15 mouse cellular contexts compared by ENCODE assay signal in the genomic region with DNA sequence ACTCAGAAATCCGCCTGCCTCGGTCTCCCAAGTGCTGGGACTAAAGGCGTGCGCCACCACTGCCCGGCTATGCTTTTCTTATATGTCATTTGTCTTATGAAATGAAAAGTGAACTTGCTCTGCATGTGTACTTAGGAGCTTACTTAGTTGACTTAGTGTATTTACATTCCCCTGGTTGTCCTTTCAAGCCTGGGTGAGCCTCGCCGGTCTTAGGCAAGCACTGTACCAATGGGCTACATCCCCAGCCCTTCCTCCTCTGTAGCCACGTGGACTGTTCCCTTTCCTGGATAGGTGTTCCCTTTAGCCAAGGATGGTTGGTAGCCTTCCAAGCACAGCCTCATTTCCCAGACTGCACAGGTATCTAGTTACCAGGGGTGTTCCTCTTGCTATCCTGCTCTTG. TPM values are rescaled to one million over a fixed set of nuclear protein-coding genes. Genes with fewer than 3 reads are reported as not detected.
A peak's percentile ranks its signal among the peaks of the same experiment; 100 is the strongest.
DNase-seq lines count a peak whose midpoint lies in the region; ATAC-seq and TF ChIP-seq lines count a peak whose summit lies in the region.
"Had no signal": no experiment of that assay in that cellular context is flagged by ENCODE, and none has a peak within 500 bp of the region (broad histone marks: within the 10 kb centered on the region; RNA-seq: fewer than 3 reads in every experiment).

No protein-coding gene starts in this region.

- ATAC-seq in liver, embryonic 15.5 days (ENCODE audit: insufficient read depth): peak; percentile 63
- ATAC-seq in midbrain, embryonic 14.5 days (ENCODE audit: low FRiP score, low TSS enrichment): no peak
- no peak for ATAC-seq in forebrain, embryonic 16.5 days

- no peak overlapping the region for H3K4me3 ChIP-seq in ES-E14 (ENCODE audit: insufficient read depth in 1 of 2, low read depth in 1 of 2, low read length in 2 of 2, poor library complexity in 1 of 2, severe bottlenecking in 1 of 2)
- H3K4me3 ChIP-seq in liver, embryonic 15.5 days (replicated peaks): no peak overlapping the region
- H3K4me3 ChIP-seq in midbrain, embryonic 14.5 days (replicated peaks; ENCODE audit: low read depth, low read length): no peak overlapping the region
- H3K4me3 ChIP-seq in forebrain, embryonic 16.5 days (replicated peaks; ENCODE audit: low read length): no peak overlapping the region
- H3K4me3 ChIP-seq: heart, embryonic 12.5 days; hindbrain, embryonic 10.5 days had no signal

- DNase-seq in gastrocnemius, postnatal 25 days: peak; percentile 18
- DNase-seq in gastrocnemius, postnatal 36 days: no peak
- DNase-seq in ES-E14 (ENCODE audit: low read depth, low spot score): no peak
- peak; percentile 84 for DNase-seq in lung, postnatal 36 days
- no peak for DNase-seq in midbrain, embryonic 14.5 days
- no peak for DNase-seq in ovary, postnatal 36 days (ENCODE audit: low spot score)
- DNase-seq: layer of hippocampus, postnatal 36 days had no signal

- H3K9me3 ChIP-seq in ES-E14 (ENCODE audit: control insufficient read depth, insufficient read depth, low read depth, low read length): no peaks in the 10 kb centered on the region
- H3K9me3 ChIP-seq in liver, embryonic 15.5 days (replicated peaks): no peaks in the 10 kb centered on the region
- H3K9me3 ChIP-seq in midbrain, embryonic 14.5 days (ENCODE audit: control insufficient read depth, low read length): no peaks in the 10 kb centered on the region
- H3K9me3 ChIP-seq in forebrain, embryonic 16.5 days (ENCODE audit: control insufficient read depth, low read length): no peaks in the 10 kb centered on the region
- H3K9me3 ChIP-seq: heart, embryonic 12.5 days; hindbrain, embryonic 10.5 days had no signal

- peaks cover 15 to 34% of the 10 kb centered on the region in 2 experiments for H3K4me1 ChIP-seq in ES-E14 (ENCODE audit: control insufficient read depth in 2 of 2, insufficient read depth in 2 of 2, low read length in 2 of 2, poor library complexity in 1 of 2)
- peaks cover 2% of the 10 kb centered on the region; the same call in 1 of the 2 replicates for H3K4me1 ChIP-seq in liver, embryonic 15.5 days (replicated peaks)
- no peaks in the 10 kb centered on the region for H3K4me1 ChIP-seq in midbrain, embryonic 14.5 days (ENCODE audit: control insufficient read depth, insufficient read depth, low read length)
- H3K4me1 ChIP-seq in forebrain, embryonic 16.5 days (replicated peaks; ENCODE audit: control insufficient read depth, insufficient read depth, low read length): no peaks in the 10 kb centered on the region
- H3K4me1 ChIP-seq: heart, embryonic 12.5 days had no signal

- WGBS in liver, embryonic 15.5 days (ENCODE audit: insufficient replicate concordance): 63% methylated on average over 8 of the region's 8 CpGs
- WGBS in midbrain, embryonic 14.5 days: 81% methylated on average over 8 of the region's 8 CpGs
- 92% methylated on average over 8 of the region's 8 CpGs for WGBS in forebrain, embryonic 16.5 days

- H3K4me2 ChIP-seq in liver, embryonic 15.5 days: no peak overlapping the region
- H3K4me2 ChIP-seq in midbrain, embryonic 14.5 days (ENCODE audit: low read length): no peak overlapping the region
- no peak overlapping the region for H3K4me2 ChIP-seq in forebrain, embryonic 16.5 days (ENCODE audit: low read length)
- H3K4me2 ChIP-seq: heart, embryonic 12.5 days had no signal

- intact Hi-C loops in gastrocnemius, postnatal 36 days (cut with DNase I): no loop called here

- in situ Hi-C loops in ES-E14 (cut with MboI; ENCODE audit: low sequenced_read_pairs in 2 of 2, unreplicated experiment in 2 of 2): loop anchor here in 1 of 2 experiments (25.0 kb wide), 1 partner anchor 388 kb away; no protein-coding TSS in a partner anchor

- H3K36me3 ChIP-seq in ES-E14 (ENCODE audit: control insufficient read depth, insufficient read depth, low read length, poor library complexity, severe bottlenecking): peaks cover 7% of the 10 kb centered on the region
- H3K36me3 ChIP-seq in liver, embryonic 15.5 days (replicated peaks): peaks cover 4% of the 10 kb centered on the region
- H3K36me3 ChIP-seq in midbrain, embryonic 14.5 days (ENCODE audit: control insufficient read depth, insufficient read depth, low read length): peaks cover 9% of the 10 kb centered on the region
- peaks cover 4% of the 10 kb centered on the region; the same call in 1 of the 2 replicates for H3K36me3 ChIP-seq in forebrain, embryonic 16.5 days (ENCODE audit: control insufficient read depth, insufficient read depth)

- H3K27me3 ChIP-seq in liver, embryonic 15.5 days: no peaks in the 10 kb centered on the region
- no peaks in the 10 kb centered on the region for H3K27me3 ChIP-seq in midbrain, embryonic 14.5 days (ENCODE audit: control insufficient read depth, insufficient read depth, low read length)
- H3K27me3 ChIP-seq in forebrain, embryonic 16.5 days (replicated peaks; ENCODE audit: control insufficient read depth, insufficient read depth, low read length): no peaks in the 10 kb centered on the region
- H3K27me3 ChIP-seq: heart, embryonic 12.5 days had no signal

- H3K9ac ChIP-seq in ES-E14 (ENCODE audit: insufficient read depth, low read depth, low read length, poor library complexity, severe bottlenecking): no peak overlapping the region
- no peak overlapping the region for H3K9ac ChIP-seq in liver, embryonic 15.5 days
- H3K9ac ChIP-seq in midbrain, embryonic 14.5 days (replicated peaks; ENCODE audit: low read length): no peak overlapping the region
- no peak overlapping the region for H3K9ac ChIP-seq in forebrain, embryonic 16.5 days (replicated peaks; ENCODE audit: low read depth, low read length)
- H3K9ac ChIP-seq: heart, embryonic 12.5 days had no signal

- peak overlapping the region; percentile 5; the same call in 1 of the 2 replicates for H3K27ac ChIP-seq in ES-E14 (ENCODE audit: insufficient read depth, low read depth, low read length, poor library complexity, severe bottlenecking)
- no peak overlapping the region; the same call in 1 of the 2 replicates for H3K27ac ChIP-seq in liver, embryonic 15.5 days (replicated peaks)
- H3K27ac ChIP-seq in midbrain, embryonic 14.5 days (replicated peaks; ENCODE audit: low read depth, low read length): no peak overlapping the region
- no peak overlapping the region for H3K27ac ChIP-seq in forebrain, embryonic 16.5 days (ENCODE audit: low read length)
- H3K27ac ChIP-seq: hindbrain, embryonic 10.5 days had no signal

TF ChIP-seq in ES-E14, 5 proteins besides CTCF, POLR2A, EP300 and RAD21:
- TF ChIP-seq ZC3H11A (IDR thresholded peaks at IDR 0.05; ENCODE audit: borderline replicate concordance, low read depth, low read length) (no peak), ZNF384 (IDR thresholded peaks at IDR 0.05; ENCODE audit: low read depth, low read length) (no peak), HCFC1 (IDR thresholded peaks at IDR 0.05; ENCODE audit: borderline replicate concordance, insufficient read depth, low read length) (no peak), CHD2 (IDR thresholded peaks at IDR 0.05; ENCODE audit: low read depth, low read length) (no peak), MAFK (IDR thresholded peaks at IDR 0.05; ENCODE audit: insufficient read depth, low read depth, low read length) (no peak)

RNA-seq across cellular contexts. Expression of a gene that starts 6.2 kb away (rescaled TPM):
- 1 to 10 TPM in 1 of 2 experiments, under 1 TPM in 1; 0.82 to 1.3 TPM for total RNA-seq in gastrocnemius, postnatal 25 days (2021)
- total RNA-seq in gastrocnemius, postnatal 36 days (2021): not detected
- total RNA-seq in ES-E14 (2012; rRNA removed): 97.8 and 145 TPM in 2 replicates
- 0.25 and 0.33 TPM in 2 replicates for polyA plus RNA-seq in liver, embryonic 15.5 days (2015; fragmentation: Nextera tagmentation; extraction: Ambion mirVana)
- polyA plus RNA-seq in midbrain, embryonic 14.5 days (2014; fragmentation: Nextera tagmentation; extraction: Ambion mirVana): not detected in 2 replicates
- 0.97 TPM in 1 of 2 replicates, not detected in the other for polyA plus RNA-seq in forebrain, embryonic 16.5 days (2015; fragmentation: Nextera tagmentation; extraction: Ambion mirVana)
- total RNA-seq: adrenal gland, adult 18-20 months; common myeloid progenitor, adult 5-6 weeks; layer of hippocampus, postnatal 36 days had no signal
- polyA plus RNA-seq: frontal cortex, adult 2 months; heart, embryonic 12.5 days; hindbrain, embryonic 10.5 days; testis, adult 2 months had no signal

RNA-seq across cellular contexts. Expression of a gene that starts 25.6 kb away (rescaled TPM):
- 10 to 100 TPM in 1 of 2 experiments, 1 to 10 TPM in 1; 3.3 to 34.6 TPM for total RNA-seq in gastrocnemius, postnatal 25 days (2021)
- total RNA-seq in gastrocnemius, postnatal 36 days (2021): 1 to 10 TPM; 2.8 to 6.0 TPM
- 2.4 and 3.9 TPM in 2 replicates for total RNA-seq in ES-E14 (2012; rRNA removed)
- polyA plus RNA-seq in liver, embryonic 15.5 days (2015; fragmentation: Nextera tagmentation; extraction: Ambion mirVana): 0.21 and 0.41 TPM in 2 replicates
- polyA plus RNA-seq in midbrain, embryonic 14.5 days (2014; fragmentation: Nextera tagmentation; extraction: Ambion mirVana): 55.8 and 59.8 TPM in 2 replicates
- polyA plus RNA-seq in forebrain, embryonic 16.5 days (2015; fragmentation: Nextera tagmentation; extraction: Ambion mirVana): 1.9 and 4.2 TPM in 2 replicates
- total RNA-seq: common myeloid progenitor, adult 5-6 weeks had no signal

RNA-seq across cellular contexts. Expression of a gene that starts 26.3 kb away (rescaled TPM):
- 10 to 100 TPM in 1 of 2 experiments, 1 to 10 TPM in 1; 7.4 to 12.7 TPM for total RNA-seq in gastrocnemius, postnatal 25 days (2021)
- total RNA-seq in gastrocnemius, postnatal 36 days (2021): 10 to 100 TPM; 10.1 to 11.4 TPM
- 17.4 and 41.2 TPM in 2 replicates for total RNA-seq in ES-E14 (2012; rRNA removed)
- polyA plus RNA-seq in liver, embryonic 15.5 days (2015; fragmentation: Nextera tagmentation; extraction: Ambion mirVana): 2.6 and 2.8 TPM in 2 replicates
- polyA plus RNA-seq in midbrain, embryonic 14.5 days (2014; fragmentation: Nextera tagmentation; extraction: Ambion mirVana): 1.8 and 4.2 TPM in 2 replicates
- polyA plus RNA-seq in forebrain, embryonic 16.5 days (2015; fragmentation: Nextera tagmentation; extraction: Ambion mirVana): 3.9 and 4.8 TPM in 2 replicates
- total RNA-seq: common myeloid progenitor, adult 5-6 weeks had no signal

RNA-seq across cellular contexts. Expression of a gene that starts 38.5 kb away (rescaled TPM):
- total RNA-seq in gastrocnemius, postnatal 25 days (2021): 100 to 1,000 TPM; 124 to 137 TPM
- 100 to 1,000 TPM in 1 of 2 experiments, 10 to 100 TPM in 1; 99.3 to 134 TPM for total RNA-seq in gastrocnemius, postnatal 36 days (2021)
- total RNA-seq in ES-E14 (2012; rRNA removed): 199 and 211 TPM in 2 replicates
- 142 and 159 TPM in 2 replicates for polyA plus RNA-seq in liver, embryonic 15.5 days (2015; fragmentation: Nextera tagmentation; extraction: Ambion mirVana)
- 95.7 and 109 TPM in 2 replicates for polyA plus RNA-seq in midbrain, embryonic 14.5 days (2014; fragmentation: Nextera tagmentation; extraction: Ambion mirVana)
- polyA plus RNA-seq in forebrain, embryonic 16.5 days (2015; fragmentation: Nextera tagmentation; extraction: Ambion mirVana): 86.0 and 94.3 TPM in 2 replicates

RNA-seq across cellular contexts. Expression of a gene that starts 38.7 kb away (rescaled TPM):
- 1 to 10 TPM; 8.6 to 9.0 TPM for total RNA-seq in gastrocnemius, postnatal 25 days (2021)
- total RNA-seq in gastrocnemius, postnatal 36 days (2021): 10 to 100 TPM in 1 of 2 experiments, 1 to 10 TPM in 1; 9.5 to 10.6 TPM
- total RNA-seq in ES-E14 (2012; rRNA removed): 10.8 and 14.8 TPM in 2 replicates
- polyA plus RNA-seq in liver, embryonic 15.5 days (2015; fragmentation: Nextera tagmentation; extraction: Ambion mirVana): 7.1 and 8.4 TPM in 2 replicates
- polyA plus RNA-seq in midbrain, embryonic 14.5 days (2014; fragmentation: Nextera tagmentation; extraction: Ambion mirVana): 6.5 and 8.1 TPM in 2 replicates
- polyA plus RNA-seq in forebrain, embryonic 16.5 days (2015; fragmentation: Nextera tagmentation; extraction: Ambion mirVana): 6.6 TPM in 2 replicates

Comparison
In these comparisons a context has a peak if more than half of its experiments do, and no peak if none do; other contexts are left out.
1. DNase-seq: peak in gastrocnemius, postnatal 25 days (single experiment) and lung, postnatal 36 days (single experiment); none in gastrocnemius, postnatal 36 days (0 of 2), ES-E14 (single experiment), midbrain, embryonic 14.5 days (single experiment) and ovary, postnatal 36 days (single experiment).
2. RNA of a gene that starts 6.2 kb away (total RNA-seq): 97.8 to 145 TPM in ES-E14; 0.82 to 1.3 TPM in gastrocnemius, postnatal 25 days and not detected in gastrocnemius, postnatal 36 days; every median in the first group is over 10 times any median in the second.